Mouse (Mus musculus): ENCODE results near the gene Dnal1. TPM values are rescaled to one million over a fixed set of nuclear protein-coding genes. Genes with fewer than 3 reads are reported as not detected.
"Not testable (repeated sequence)": the region's sequence is repeated elsewhere in the genome, so short reads cannot be mapped to it uniquely, and the experiment has no call there.

The Dnal1 gene
- total RNA-seq (2021): 1 to 10 TPM; 8.5 to 8.8 TPM

DNA sequence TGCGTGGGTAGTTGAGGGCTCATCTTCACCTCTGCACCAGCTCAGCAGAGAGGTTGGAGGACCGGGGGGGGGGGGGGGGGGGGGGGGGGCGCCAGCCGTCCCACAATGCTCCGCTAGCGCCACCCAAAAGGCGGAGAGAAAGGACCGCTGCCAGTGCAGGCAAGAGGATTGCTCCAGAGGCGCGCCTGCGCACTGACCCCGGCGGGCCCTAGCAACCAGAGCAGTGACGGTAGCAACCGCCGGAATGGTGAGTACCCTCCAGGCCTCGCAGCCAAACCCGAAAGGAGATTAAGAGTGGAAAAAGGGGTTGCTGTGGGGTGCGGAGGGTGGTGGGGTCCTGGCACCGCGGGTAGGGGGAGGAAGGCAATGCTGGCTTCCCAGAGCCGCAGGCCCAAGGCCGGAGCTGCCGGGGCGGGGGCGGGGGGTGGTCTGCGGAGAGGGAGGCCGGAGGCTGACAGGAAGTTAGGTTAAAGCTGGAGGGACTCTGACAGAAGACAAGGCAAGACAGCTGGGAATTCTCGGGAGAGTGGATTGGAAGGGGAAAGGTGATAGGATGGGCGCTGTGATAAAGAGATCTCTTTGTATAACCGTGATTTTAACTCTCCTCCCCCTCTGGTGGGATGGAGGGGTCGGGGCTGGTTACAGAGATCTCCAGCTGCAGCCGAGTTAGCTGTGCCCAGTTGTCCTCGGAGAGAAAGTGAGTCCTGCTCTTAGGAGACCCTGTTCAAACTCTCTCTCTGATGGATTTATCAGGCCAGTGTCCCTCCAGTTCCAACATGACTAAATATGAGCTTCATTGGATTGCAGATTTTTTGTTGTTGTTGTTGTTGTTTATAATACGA, at the start of gene Dnal1:
Gene Dnal1 (plus strand): TSS at position 214 of the 842 bp plus-strand sequence.
- DNase-seq: peak; percentile 86 to 87
- intact Hi-C loops (cut with DNase I): no loop called here

DNA sequence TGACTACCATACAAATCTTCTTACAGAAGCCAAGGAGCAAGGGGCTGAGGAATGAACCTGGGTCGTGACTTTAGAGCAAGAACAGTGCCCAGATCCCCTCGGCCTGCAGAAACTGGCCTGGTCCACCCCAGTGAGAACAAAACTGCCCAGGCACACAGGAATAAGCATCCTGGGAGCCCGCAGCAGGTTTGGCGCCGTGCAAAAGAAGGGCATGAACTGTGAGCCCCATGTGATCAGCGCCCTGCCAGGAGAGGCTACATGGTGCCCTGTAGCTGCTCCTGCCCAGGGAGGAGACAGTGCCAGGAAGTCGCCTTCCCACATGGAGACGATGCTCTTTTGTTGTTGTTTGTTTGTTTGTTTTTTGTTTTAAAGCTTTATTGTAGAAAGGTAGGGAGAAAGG, 49.5 kb upstream of the Dnal1 start:
- no peak for DNase-seq
- intact Hi-C loops (cut with DNase I): loop anchor here (10.0 kb wide), 1 partner anchor 350 kb away; no protein-coding TSS in a partner anchor

DNA sequence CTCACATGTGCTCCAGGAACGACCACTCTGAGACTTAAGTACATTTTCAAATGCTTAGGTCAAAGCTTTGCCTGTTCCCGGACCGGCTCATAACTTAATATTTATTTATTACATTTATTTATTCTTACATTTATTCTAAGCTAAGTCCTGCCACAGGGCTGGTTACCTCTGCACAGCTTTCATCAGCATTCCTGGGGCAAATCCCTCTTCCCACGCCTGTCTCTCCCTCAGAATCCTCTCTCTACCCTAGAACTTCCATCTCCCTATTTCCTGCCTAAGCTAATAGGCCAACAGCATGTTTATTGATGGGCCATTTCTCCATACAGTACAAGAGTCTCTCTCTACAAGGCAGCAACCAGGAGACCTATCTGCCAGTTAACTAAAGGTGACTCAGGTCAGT, 46.4 kb upstream of the Dnal1 start:
- DNase-seq: no peak
- intact Hi-C loops (cut with DNase I): loop anchor here (10.0 kb wide), 1 partner anchor 353 kb away; no protein-coding TSS in a partner anchor

DNA sequence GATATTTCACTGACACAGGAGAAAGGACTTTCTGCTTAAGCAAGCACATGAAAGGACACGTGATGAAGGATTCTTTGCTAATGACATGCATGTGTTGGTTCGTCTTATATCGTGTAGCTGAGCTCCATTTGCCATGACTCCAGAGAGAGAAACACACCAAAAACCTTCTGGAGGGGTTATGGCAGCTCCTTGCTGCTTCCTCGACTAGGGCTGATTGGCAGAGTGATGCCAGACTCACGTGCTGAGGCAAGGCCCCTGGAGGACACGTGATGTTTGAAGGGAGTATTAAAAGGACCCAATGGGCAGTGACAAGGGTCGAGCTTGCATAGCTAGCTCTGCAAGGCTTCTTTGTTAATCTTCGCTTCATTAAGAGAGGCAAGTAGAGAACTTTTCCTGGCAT, 45.9 kb upstream of the Dnal1 start:
- intact Hi-C loops (cut with DNase I): loop anchor here (10.0 kb wide), 1 partner anchor 353 kb away; no protein-coding TSS in a partner anchor
- no peak for DNase-seq

DNA sequence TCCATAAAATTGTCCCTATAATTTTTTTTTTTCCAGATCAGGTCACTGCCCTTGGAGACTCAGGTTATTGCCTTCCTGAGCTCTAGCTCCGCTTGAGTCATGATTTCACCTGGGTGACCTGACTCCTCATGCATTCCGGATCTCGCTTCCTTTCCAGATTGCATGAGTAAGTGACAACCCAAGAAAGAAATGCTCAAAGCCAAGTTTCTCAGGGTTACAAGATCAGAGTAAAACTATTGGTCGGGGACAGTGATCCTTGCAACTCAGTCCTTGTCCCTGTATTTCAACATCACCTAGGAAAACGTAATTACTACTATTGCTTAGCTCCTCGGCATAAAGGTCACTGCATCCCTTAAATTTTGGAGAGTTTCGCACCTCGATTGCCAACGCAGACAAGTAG, 45.2 kb upstream of the Dnal1 start, which contains the start of gene Acot5:
Gene Acot5 (plus strand): TSS at position 340 of the 400 bp plus-strand sequence.
- DNase-seq: no peak
- intact Hi-C loops (cut with DNase I): loop anchor here (10.0 kb wide), 1 partner anchor 354 kb away; no protein-coding TSS in a partner anchor

DNA sequence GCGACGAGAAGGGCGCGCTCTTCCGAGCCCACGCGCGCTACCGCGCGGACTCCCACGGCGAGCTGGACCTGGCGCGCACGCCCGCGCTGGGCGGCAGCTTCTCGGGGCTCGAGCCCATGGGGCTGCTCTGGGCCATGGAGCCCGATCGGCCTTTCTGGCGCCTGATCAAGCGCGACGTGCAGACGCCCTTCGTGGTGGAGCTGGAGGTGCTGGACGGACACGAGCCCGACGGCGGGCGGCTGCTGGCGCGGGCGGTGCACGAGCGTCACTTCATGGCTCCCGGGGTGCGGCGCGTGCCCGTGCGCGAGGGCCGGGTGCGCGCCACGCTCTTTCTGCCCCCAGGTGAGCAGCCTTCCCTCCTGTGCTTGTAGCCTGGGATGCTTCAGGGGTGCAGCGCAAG, 44.6 kb upstream of the Dnal1 start:
- DNase-seq: peak; percentile 23 to 40

DNA sequence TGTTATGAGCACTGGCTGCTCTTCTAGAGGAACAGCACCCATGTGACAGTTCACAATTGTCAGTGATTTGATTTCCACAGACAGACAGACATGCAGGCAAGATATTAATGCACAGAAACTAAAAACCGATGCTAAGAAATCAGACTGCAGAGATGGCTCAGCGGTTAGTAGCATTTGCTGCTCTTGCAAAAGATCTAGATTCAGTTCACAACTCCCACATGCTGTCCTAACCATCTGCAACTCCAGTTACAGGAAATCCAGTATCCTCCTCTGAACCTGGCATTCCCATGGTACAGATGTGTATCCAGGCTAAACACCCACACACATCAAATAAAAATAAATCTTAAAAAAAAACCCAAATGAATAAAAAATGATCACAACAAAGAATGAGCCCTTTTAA, 42.5 kb upstream of the Dnal1 start:
- intact Hi-C loops (cut with DNase I): no loop called here
- DNase-seq: no peak

More for the DNA sequence above, 44.6 kb upstream of the Dnal1 start:
- intact Hi-C loops (cut with DNase I): loop anchor here (10.0 kb wide), 1 partner anchor 355 kb away; no protein-coding TSS in a partner anchor

DNA sequence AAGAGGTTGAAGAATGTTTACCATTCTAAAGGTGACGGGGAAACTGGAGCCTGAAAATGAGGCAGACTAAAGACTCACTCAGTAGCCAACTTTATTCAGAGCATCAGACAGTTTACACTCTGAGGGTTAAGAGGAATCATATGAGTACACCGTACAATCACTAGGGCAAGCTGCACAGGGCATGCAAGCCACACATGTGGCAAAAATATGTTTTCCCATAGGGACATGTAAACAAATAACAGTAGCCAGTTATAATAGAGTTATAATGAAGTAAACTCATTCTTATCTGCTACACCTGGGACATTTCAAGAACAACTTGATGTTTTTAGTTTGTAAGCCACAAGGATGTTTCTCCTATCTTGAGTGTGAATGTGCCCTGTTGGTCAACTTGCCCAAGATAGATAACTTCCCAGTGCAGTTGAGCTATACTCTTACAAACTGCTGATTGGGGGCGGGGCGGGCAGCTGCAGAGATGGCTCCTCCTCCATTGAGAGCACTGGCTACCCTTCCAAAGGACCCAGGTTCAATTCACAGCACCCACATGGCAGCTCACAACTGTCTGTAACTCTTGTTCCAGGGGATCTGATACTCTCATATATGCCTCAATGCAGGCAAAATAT, 36.7 kb upstream of the Dnal1 start:
- intact Hi-C loops (cut with DNase I): no loop called here

DNA sequence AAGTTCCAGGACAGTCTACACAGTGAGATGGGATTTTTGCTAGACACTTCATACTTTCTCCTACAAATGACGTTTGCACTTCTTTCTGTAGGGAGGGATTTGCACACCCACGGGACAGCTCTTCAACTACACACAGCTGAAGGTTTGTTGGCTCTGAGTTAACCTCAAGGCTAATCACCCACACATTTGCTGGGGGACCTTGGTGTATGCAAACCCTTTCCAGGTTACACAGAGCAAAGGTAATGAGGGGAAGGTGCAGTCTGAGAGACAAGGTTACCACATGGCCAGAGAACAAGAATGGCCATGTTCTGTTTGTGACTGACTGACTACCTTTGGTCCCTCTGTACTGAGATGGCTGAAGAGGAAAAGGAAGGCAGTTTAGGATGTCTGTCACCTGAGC, 30.3 kb upstream of the Dnal1 start:
- intact Hi-C loops (cut with DNase I): no loop called here
- DNase-seq: no peak

More for the DNA sequence above, 36.7 kb upstream of the Dnal1 start:
- no peak for DNase-seq

DNA sequence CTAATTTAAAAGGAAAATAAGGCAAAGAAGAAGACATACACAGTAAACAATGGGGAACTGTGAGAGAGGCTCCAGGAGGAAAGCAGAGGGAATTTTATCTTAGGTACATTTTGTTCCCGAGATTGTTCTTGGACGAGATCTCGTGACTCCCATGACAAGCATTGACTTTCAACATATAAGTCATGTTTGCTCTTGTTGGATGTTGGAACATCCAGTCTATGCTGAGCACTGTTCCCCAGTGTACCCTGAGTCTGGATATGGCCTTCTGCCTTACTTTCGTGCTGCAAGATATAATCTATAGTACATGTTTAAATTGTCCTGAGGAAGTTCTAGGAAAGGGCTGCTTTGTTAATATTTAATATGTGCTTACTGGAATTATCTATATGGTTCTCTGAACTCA, 29.6 kb upstream of the Dnal1 start:
- no peak for DNase-seq
- intact Hi-C loops (cut with DNase I): no loop called here

DNA sequence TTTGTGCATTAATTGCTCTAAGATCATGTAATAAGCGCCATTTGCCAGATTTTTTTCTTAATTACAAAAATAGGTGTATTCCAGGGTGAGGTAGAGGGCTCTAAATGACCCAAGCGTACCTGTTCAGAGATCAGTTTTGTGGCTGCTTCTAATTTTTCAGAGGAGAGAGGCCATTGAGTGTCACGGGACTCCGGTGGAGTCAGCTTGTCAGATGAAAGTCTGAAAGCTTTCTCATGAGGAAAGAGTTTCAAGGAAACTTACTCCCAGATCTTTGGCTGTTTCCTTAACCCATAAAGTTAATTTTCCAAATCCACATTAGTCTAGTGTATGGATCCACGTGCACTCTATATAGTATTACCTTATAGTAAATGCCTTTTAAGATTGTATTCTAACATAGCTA, 19.5 kb upstream of the Dnal1 start:
- DNase-seq; intact Hi-C loops (cut with DNase I): not testable (repeated sequence)

DNA sequence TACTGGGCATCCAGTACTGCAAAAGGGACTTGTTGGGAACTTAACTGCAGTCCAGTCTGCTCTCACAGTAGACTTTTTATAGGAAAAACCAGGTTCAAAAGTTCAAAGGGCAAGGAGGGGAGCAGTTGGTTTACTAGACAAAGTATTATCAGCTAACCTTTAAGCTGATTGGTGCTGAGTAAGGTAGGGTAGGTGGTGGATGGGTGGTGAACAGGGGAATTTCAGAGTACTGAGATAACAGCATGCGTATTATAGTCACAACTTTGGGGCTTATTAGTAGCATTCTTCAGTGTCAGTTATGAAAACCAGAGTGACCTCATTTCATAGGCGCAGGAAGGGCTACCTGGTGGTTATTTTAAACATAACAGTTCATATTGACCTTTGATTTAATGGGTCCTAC, 14.6 kb upstream of the Dnal1 start:
- intact Hi-C loops (cut with DNase I): no loop called here

DNA sequence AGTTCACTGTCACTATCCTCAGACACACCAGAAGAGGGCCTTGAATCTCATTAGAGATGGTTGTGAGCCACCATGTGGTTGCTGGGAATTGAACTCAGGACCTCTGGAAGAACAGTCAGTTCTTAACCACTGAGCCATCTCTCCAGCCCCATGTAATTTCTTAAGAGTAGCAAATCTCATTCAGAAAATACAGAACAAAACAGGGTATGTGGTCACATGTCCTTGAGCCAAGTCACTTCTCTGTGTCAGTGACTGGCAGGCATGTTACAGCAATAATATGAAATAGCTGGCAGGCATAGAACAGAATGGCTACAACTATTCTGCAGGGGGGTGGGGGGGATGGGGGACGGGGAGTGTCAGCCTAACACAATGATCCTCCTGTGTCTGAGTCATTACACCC, 14.1 kb upstream of the Dnal1 start:
- intact Hi-C loops (cut with DNase I): no loop called here
- no peak for DNase-seq

More for the DNA sequence above, 14.6 kb upstream of the Dnal1 start:
- DNase-seq: no peak

DNA sequence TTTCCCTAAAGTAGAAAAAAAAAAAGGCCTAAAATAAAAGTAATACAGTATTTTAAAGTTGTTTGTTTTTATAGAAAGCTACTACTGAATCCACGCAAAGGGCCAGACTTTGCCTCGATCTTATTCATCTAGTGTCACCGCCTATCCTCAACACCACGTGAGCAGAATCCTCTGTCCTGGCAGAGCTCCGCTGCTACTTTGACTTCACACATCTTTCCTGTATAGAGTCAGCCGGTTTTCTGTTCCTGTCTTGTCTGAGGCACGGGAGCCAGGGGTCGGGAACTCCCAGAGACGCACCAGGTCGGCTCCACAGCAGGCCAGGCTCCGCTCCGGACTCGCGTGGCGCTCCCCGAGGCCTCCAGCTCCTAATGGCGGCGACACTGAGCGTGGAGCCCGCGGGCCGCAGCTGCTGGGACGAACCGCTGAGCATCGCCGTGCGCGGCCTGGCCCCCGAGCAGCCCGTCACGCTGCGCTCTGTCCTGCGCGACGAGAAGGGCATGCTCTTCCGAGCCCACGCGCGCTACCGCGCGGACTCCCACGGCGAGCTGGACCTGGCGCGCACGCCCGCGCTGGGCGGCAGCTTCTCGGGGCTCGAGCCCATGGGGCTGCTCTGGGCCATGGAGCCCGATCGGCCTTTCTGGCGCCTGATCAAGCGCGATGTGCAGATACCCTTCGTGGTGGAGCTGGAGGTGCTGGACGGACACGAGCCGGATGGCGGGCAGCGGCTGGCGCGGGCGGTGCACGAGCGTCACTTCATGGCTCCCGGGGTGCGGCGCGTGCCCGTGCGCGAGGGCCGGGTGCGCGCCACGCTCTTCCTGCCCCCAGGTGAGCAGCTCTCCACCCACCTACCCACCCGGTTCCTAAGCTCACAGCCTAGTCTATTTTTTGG, 13.3 kb upstream of the Dnal1 start, which contains the start of gene Acot6:
Gene Acot6 (plus strand): TSS at position 51 of the 889 bp plus-strand sequence.
- intact Hi-C loops (cut with DNase I): not testable (repeated sequence)
- DNase-seq: peak; percentile 43 to 53

DNA sequence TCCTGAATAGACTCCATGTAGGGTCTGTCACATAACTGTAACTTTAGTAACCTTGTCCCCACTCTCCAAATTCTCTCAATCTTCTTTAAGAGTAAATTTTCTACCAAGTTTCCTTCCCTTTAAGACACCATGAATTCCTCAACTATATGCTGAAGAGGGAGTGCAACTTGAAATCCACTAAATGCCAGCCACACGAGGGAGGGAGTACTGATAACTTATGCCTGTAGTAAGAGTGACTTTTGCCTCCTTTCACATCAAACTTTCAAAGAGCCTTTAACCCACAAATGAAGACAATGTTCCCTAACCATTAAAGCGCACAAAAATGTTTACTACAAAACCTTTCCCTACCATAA, 12.7 kb upstream of the Dnal1 start:
- no peak for DNase-seq
- intact Hi-C loops (cut with DNase I): no loop called here

DNA sequence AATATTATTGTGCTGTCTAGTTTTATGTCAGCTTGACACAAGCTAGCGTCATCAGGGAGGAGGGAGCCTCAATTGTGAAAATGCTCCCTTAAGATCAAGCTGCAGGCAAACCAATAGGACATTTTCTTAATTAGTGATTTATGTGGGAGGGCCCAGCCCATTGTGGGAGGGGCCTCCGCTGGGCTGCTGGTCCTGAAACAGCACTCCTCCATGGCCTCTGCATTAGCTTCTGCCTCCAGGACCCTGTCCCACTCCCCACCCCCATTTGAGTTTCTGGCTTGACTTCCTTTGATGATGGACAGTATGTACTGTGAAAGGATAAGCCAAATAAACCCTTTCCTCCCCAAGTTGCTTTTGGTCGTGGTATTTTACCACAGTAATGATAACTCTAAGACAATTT, 7.2 kb upstream of the Dnal1 start:
- intact Hi-C loops (cut with DNase I): no loop called here
- no peak for DNase-seq

DNA sequence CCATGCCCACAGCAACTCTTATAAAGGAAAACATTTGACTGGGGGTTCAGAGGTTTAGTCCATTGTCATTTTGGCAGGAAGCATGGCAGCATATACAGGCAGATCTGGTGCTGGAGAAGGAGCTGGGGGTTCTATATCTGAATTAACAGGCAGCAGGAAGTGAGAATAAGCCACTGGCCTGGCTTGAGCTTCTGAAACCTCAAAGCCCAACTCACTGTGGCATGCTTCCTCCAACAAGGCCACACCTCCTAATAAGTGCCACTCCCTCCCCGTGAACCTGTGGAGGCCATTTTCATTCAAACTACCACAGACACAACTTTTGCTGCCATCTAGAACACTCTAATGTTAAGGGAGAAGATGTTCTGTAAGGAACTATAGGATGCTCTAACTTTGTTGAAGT, 6.5 kb upstream of the Dnal1 start:
- intact Hi-C loops (cut with DNase I): no loop called here
- DNase-seq: no peak

DNA sequence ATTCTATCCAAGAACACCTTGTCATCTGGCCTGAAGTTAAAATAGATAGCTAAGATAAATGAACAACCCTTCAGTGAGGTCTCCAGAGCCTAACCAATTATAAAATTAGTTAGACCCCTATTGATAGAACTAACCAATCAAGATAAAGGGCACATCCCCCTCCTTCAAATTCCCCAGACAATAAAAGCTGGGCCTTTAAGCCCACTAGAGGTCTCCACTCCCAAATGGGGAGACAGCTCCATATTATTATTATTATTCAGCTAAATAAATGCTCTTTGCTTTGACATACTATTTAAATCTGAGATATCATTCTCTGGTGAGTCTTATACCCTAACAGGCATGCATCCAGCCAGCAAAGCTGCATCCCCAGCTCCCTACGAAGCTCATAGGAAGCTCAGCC, 4.2 kb upstream of the Dnal1 start:
- intact Hi-C loops (cut with DNase I): no loop called here
- no peak for DNase-seq

DNA sequence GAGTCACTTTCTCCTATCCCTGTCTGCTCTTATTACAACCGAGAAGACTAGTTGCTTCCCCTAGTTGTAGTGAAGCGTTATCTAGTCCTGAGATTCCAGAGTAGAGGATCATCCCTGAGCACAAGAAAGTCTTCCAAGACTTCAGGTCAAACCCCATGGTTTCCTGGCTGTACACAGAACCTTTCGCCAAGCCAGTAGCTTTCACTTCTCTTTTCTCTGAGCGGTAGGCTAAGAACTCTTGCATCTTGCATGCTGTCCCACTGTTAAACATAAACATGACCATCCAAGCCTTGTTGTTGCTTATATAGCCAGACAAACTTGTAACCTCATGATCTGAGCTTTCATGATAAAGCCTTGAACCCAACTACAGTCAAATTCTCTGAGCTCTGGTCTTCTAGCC, 3.4 kb upstream of the Dnal1 start:
- DNase-seq: no peak
- intact Hi-C loops (cut with DNase I): no loop called here

DNA sequence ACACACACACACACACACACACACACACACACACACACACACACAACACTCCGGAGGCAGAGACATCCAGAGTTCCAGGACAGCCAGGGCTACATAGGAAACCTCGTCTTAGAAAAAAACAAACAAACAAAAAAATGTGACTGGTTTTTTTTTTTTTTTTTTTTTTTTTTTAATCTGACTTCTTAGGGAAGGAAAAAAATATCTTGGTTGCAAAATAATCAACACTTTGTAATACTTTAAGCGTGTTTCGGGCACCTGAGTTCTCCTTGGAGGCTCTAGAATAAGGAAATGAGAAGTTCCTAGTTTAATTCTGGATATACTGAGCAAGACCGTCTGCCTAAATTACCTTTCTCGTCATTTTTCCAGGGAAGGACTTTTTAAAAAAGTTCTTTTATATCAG, 490 bp upstream of the Dnal1 start:
- no peak for DNase-seq
- intact Hi-C loops (cut with DNase I): no loop called here

DNA sequence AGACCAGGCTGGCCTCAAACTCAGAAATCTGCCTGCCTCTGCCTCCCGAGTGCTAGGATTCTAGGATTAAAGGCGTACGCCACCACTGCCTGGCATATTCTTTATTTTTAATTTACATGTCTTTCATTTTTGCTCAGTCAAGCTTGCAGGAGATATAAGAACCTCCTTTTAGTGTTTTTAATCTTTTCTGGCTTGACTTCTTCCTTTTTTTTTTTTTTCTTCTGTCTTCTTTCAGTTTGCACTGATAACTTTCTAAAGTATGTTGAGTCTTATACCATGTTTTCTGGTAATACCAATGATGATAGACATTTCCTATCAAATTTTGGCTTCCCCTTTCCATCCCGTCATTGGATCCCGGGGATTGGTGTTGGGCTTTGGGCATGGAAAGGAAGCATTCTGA, 5.4 kb downstream of the Dnal1 start:
- DNase-seq: no peak
- intact Hi-C loops (cut with DNase I): no loop called here

Data from heart, postnatal 36 days (tissue).